Mouse (Mus musculus) liver, embryonic 14.5 days (tissue): ENCODE measurements around the gene Stum. TPM values are rescaled to one million over a fixed set of nuclear protein-coding genes. Genes with fewer than 3 reads are reported as not detected.

Experiments used
- ATAC-seq: fragments of 200-750 bp; cut with Nextera tagmentation; 2 replicates; pipeline ENCODE4 v1.8.0; 2017; ENCODE audit warnings: moderate number of reproducible peaks, mild to moderate bottlenecking, moderate library complexity; ENCODE audit not compliant: insufficient read depth
- DNase-seq, 3 experiments: peaks; one replicate each; pipeline ENCODE4 v3.0.0-alpha.2; 2012 to 2013; ENCODE audit warnings: low read depth in 3 of 3, low spot score in 3 of 3
- H3K27ac ChIP-seq: fragments of 300-500 bp; sonication (generic); 2 replicates; pipeline ENCODE4 v1.5.1; 2014; ENCODE audit warnings: moderate library complexity, mild to moderate bottlenecking, control low read depth, inconsistent platforms
- H3K27me3 ChIP-seq: fragments of 300-500 bp; sonication (generic); 2 replicates; pipeline ENCODE4 v1.6.1; 2014; ENCODE audit warnings: mild to moderate bottlenecking, low read length, moderate library complexity; ENCODE audit not compliant: control insufficient read depth, insufficient read depth
- H3K36me3 ChIP-seq: fragments of 300-500 bp; sonication (generic); replicated peaks from 2 replicates; pipeline ENCODE4 v1.6.1; 2014; ENCODE audit warnings: low read depth; ENCODE audit not compliant: control insufficient read depth, insufficient read depth
- H3K4me1 ChIP-seq, 2 experiments: fragments of 200-500 bp in 1 of 2; fragments of 300-500 bp in 1 of 2; sonication (generic) in 1 of 2; replicated peaks; 2 replicates each; pipeline ENCODE4 v1.6.1; 2012 to 2014; ENCODE audit warnings: antibody characterized with exemption in 1 of 2, inconsistent platforms in 1 of 2, low read length in 1 of 2; ENCODE audit not compliant: control insufficient read depth in 2 of 2, insufficient read depth in 2 of 2
- H3K4me2 ChIP-seq: fragments of 300-500 bp; sonication (generic); 2 replicates; pipeline ENCODE4 v1.6.1; 2014; ENCODE audit warnings: low read depth, mild to moderate bottlenecking, control low read depth, moderate library complexity
- H3K4me3 ChIP-seq, 2 experiments: fragments of 200-500 bp in 1 of 2; fragments of 300-500 bp in 1 of 2; sonication (generic) in 1 of 2; 2 replicates each; pipeline ENCODE4 v1.5.1; 2012 to 2014; ENCODE audit warnings: low read depth in 2 of 2, low read length in 2 of 2, mild to moderate bottlenecking in 2 of 2, control low read depth in 1 of 2, inconsistent platforms in 1 of 2, moderate library complexity in 1 of 2; ENCODE audit not compliant: insufficient read depth in 1 of 2
- H3K9ac ChIP-seq: fragments of 300-500 bp; sonication (generic); replicated peaks from 2 replicates; pipeline ENCODE4 v1.6.1; 2014; ENCODE audit warnings: mild to moderate bottlenecking, control low read depth, moderate library complexity
- H3K9me3 ChIP-seq: fragments of 300-500 bp; sonication (generic); 2 replicates; pipeline ENCODE4 v1.6.1; 2016; ENCODE audit warnings: low read length, mixed read lengths; ENCODE audit not compliant: control insufficient read depth
- CTCF ChIP-seq: IDR thresholded peaks from 2 replicates; pipeline ENCODE4 v1.5.1; 2016; ENCODE audit warnings: antibody characterized with exemption, low read depth, control low read depth
- EP300 ChIP-seq: IDR thresholded peaks from 2 replicates; pipeline ENCODE4 v1.6.1; 2016; ENCODE audit warnings: antibody characterized with exemption, low read depth
- WGBS: fragments of 180-500 bp; shearing (Covaris S2); extraction: QIAGEN DNeasy Blood & Tissue Kit; methylation state at CpG from one replicate; pipeline ENCODE4 v1.1.7; 2014; ENCODE audit not compliant: insufficient replicate concordance; 5-methylcytosine and 5-hydroxymethylcytosine counted together
- polyA plus RNA-seq, 2 experiments: library from polyadenylated mRNA; depleted of rRNA in 1 of 2; stranded (reverse) in 1 of 2; unstranded in 1 of 2; fragments of >200 nt; fragmentation: Nextera tagmentation in 1 of 2; extraction: Ambion mirVana in 1 of 2; gene quantifications; 2 replicates each; pipeline versions ENCODE4 v1.2.1 to v1.2.3; 2012 to 2014

The Stum gene
- polyA plus RNA-seq, 2 experiments: 0.04 TPM; not detected in 1

DNA sequence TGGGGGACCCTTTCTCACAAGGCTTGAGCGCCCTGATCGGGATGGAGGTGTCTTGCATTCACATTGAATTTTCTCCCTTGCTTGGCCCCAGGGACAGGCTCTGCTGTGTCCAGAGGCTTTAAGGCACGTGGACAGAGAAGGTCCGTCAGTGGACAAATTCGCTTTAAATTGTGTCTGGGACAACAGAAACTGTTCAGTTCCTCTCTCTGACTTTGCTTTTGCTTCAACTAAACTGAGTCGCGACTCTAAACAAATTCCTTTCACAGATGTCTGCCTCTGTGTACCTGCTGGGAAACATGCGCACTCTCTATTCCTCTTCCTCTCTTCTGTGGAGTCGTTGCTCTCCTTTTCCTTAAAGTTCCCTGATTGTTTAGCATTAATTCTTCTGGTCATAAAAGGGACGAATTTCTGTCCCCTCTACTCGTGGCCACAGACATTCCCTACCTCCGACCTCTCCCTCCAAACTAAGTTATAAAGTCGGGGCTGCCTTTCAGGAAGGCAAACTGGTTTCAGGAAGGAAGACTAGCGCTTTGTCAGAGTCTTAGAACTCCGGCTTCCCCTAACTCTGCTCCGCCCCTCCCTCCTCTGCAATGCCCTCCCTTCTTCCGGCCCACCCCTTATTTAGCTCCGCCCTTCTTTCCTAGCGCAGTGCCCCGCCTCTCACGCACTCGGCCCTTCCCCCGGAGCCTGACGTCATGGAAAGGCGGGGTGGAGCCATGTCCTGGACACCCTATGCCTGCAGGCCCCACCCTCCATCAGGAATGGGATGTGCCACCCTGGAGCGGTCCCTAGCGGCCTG, 96.2 kb downstream of the Stum start:
- Histone ChIP-seq H3K27ac (peak overlapping the region; percentile 63), H3K4me1 (peaks cover 3 to 19% of the 10 kb centered on the region in 2 experiments; a peak in 3 of 4 replicates), H3K9ac (peak overlapping the region; percentile 64), H3K36me3 (no peaks in the 10 kb centered on the region), H3K4me2 (peak overlapping the region; percentile 86), H3K27me3 (no peaks in the 10 kb centered on the region), H3K4me3 (peak overlapping the region; percentile 52 to 70), H3K9me3 (no peaks in the 10 kb centered on the region)
- peak; percentile 96 to 98 (median 96) for DNase-seq
- peak; percentile 98 for ATAC-seq
- TF ChIP-seq CTCF: peak; percentile 93
- no peak for TF ChIP-seq EP300
- 4% methylated on average over 27 of the region's 27 CpGs for WGBS

DNA sequence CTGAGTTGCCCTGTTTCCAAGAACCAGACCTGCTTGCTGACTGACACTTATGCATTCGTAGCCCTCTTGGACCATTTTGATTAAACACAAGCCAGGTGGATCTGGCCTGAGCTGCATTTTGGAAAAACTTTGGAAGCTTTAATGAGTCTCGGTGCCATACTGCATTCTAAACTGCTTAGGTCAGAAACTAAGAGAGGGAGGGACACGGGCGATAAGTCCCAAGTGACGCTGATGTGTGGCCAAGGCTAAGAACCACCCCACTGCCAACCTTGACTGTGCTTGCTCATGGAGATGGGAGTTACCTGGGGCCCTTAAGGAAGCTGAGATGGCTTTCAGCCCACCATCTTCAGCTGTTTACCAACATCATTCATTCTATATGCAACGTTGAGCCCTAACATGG, 98.0 kb downstream of the Stum start:
- Histone ChIP-seq H3K9me3 (no peaks in the 10 kb centered on the region), H3K27ac (no peak overlapping the region), H3K4me2 (no peak overlapping the region), H3K9ac (no peak overlapping the region), H3K36me3 (no peaks in the 10 kb centered on the region), H3K27me3 (no peaks in the 10 kb centered on the region), H3K4me1 (peaks cover 3 to 21% of the 10 kb centered on the region in 2 experiments; a peak in 3 of 4 replicates), H3K4me3 (no peak overlapping the region)
- DNase-seq: no peak
- 76% methylated on average over 6 of the region's 6 CpGs for WGBS
- TF ChIP-seq EP300: no peak
- TF ChIP-seq CTCF: no peak
- no peak for ATAC-seq

DNA sequence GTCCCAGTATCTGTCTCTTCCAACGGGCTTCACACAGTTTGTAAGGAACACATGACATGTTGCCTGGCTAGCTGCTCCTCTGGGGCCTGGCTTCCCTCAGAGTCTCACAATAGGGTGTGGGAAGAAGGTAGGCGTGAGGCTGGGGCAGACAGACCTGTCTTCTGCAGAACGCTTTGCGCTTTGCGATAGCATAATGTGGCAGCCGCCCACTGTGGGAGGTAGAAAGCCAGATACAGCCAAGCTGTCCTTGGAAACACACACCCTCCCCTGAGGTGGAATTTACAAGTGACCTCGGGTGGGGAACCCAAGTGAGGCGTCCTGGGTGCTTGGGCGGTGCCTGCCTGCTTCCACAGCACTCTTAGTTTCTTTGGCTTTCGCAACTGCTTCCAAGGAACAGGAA, 98.8 kb downstream of the Stum start:
- H3K9ac ChIP-seq: no peak overlapping the region
- no peak for TF ChIP-seq EP300
- no peak for TF ChIP-seq CTCF
- ATAC-seq (no peak), DNase-seq (no peak)
- H3K4me1 ChIP-seq: peaks cover 3 to 21% of the 10 kb centered on the region in 2 experiments; a peak in 3 of 4 replicates
- no peaks in the 10 kb centered on the region for H3K36me3 ChIP-seq
- H3K27me3 ChIP-seq: no peaks in the 10 kb centered on the region
- H3K27ac ChIP-seq: no peak overlapping the region
- no peaks in the 10 kb centered on the region for H3K9me3 ChIP-seq
- 57% methylated on average over 10 of the region's 10 CpGs for WGBS
- H3K4me3 ChIP-seq: no peak overlapping the region
- H3K4me2 ChIP-seq: no peak overlapping the region

DNA sequence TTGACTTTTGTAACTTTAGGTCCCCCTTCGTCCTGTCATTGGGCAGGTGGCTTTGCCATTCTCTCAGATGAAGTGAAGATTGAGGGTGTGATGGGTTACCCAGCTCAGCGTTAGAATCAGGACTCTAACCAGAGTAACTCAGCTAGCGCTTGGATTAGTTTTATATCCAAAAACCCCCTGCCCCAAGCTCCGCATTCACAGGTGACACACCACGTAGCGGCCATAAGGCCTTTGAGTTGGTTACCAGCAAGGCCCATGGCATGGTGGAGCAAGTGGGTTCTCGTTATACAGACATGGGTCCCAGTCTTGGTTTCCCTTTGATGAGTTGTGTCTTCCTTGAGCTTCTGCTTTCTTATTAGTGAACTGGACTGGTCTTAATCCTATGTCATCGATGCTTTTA, 99.4 kb downstream of the Stum start:
- no peak overlapping the region for H3K4me2 ChIP-seq
- no peak for ATAC-seq
- WGBS: 79% methylated on average over 8 of the region's 8 CpGs
- H3K36me3 ChIP-seq: no peaks in the 10 kb centered on the region
- no peak overlapping the region for H3K27ac ChIP-seq
- H3K27me3 ChIP-seq: no peaks in the 10 kb centered on the region
- no peak overlapping the region for H3K9ac ChIP-seq
- H3K9me3 ChIP-seq: no peaks in the 10 kb centered on the region
- TF ChIP-seq EP300: no peak
- no peak for TF ChIP-seq CTCF
- no peak overlapping the region for H3K4me3 ChIP-seq
- H3K4me1 ChIP-seq: peaks cover 3 to 21% of the 10 kb centered on the region in 2 experiments; a peak in 3 of 4 replicates
- DNase-seq: no peak

Other genes with a start within 250 kb of the Stum start
- gene Psen2, start 220.1 kb downstream of the Stum start, polyA plus RNA-seq (2012; rRNA removed): 15.9 and 18.2 TPM in 2 replicates
- gene Psen2, start 220.1 kb downstream of the Stum start, polyA plus RNA-seq (2014; fragmentation: Nextera tagmentation; extraction: Ambion mirVana): 19.9 and 21.7 TPM in 2 replicates
- 1.1 and 1.3 TPM in 2 replicates for gene Itpkb, start 153.0 kb downstream of the Stum start, polyA plus RNA-seq (2012; rRNA removed)
- 0.52 and 0.88 TPM in 2 replicates for gene Itpkb, start 153.0 kb downstream of the Stum start, polyA plus RNA-seq (2014; fragmentation: Nextera tagmentation; extraction: Ambion mirVana)
- gene Parp1, start 85.4 kb upstream of the Stum start, polyA plus RNA-seq (2012; rRNA removed): 29.6 and 47.3 TPM in 2 replicates
- 47.7 and 54.9 TPM in 2 replicates for gene Parp1, start 85.4 kb upstream of the Stum start, polyA plus RNA-seq (2014; fragmentation: Nextera tagmentation; extraction: Ambion mirVana)
- 5.4 and 5.8 TPM in 2 replicates for gene Lin9, start 157.6 kb upstream of the Stum start, polyA plus RNA-seq (2012; rRNA removed)
- 11.2 and 11.4 TPM in 2 replicates for gene Lin9, start 157.6 kb upstream of the Stum start, polyA plus RNA-seq (2014; fragmentation: Nextera tagmentation; extraction: Ambion mirVana)
- 0.15 and 0.18 TPM in 2 replicates for gene Mixl1, start 213.5 kb upstream of the Stum start, polyA plus RNA-seq (2012; rRNA removed)
- 0.18 and 0.30 TPM in 2 replicates for gene Mixl1, start 213.5 kb upstream of the Stum start, polyA plus RNA-seq (2014; fragmentation: Nextera tagmentation; extraction: Ambion mirVana)
- 6.4 and 9.8 TPM in 2 replicates for gene Acbd3, start 242.5 kb upstream of the Stum start, polyA plus RNA-seq (2012; rRNA removed)
- gene Acbd3, start 242.5 kb upstream of the Stum start, polyA plus RNA-seq (2014; fragmentation: Nextera tagmentation; extraction: Ambion mirVana): 7.2 and 8.2 TPM in 2 replicates